Mouse (Mus musculus) left cerebral cortex, postnatal 14 days (tissue): Measurements from ENCODE around the gene Olfr1367. TPM values are rescaled to one million over a fixed set of nuclear protein-coding genes. Genes with fewer than 3 reads are reported as not detected.
"Not testable (repeated sequence)": the region's sequence is repeated elsewhere in the genome, so short reads cannot be mapped to it uniquely, and the experiment has no call there.

Experiments used
- DNase-seq, 2 experiments: peaks; one replicate each; pipeline ENCODE4 v3.0.0; 2021 to 2022; ENCODE audit warnings: low spot score in 2 of 2, mixed read lengths in 1 of 2
- intact Hi-C: fragments of 180-260 bp; cut with DNase I; formaldehyde crosslinking; loops from one replicate; pipeline ENCODE4 v1.15.1; 2025
- microRNA-seq, 2 experiments: library from miRNA; unstranded; fragments of <30 nt; microRNA quantifications; one replicate each; pipeline ENCODE4 v1.2.0; 2022
- total RNA-seq, 2 experiments: library from RNA; stranded (reverse); gene quantifications; 2 replicates each; pipeline ENCODE4 v1.2.3; 2021

The Olfr1367 gene
- total RNA-seq, 2 experiments from 2014 or later = not detected

- intact Hi-C loops = no loop called here
- DNase-seq = peak in 1 of 2 experiments; percentile 75
Measured at GRCm38 (mm10) chr13:21372700-21373099, 26.0 kb downstream of the Olfr1367 start.

- intact Hi-C loops = no loop called here
- DNase-seq = no peak
Measured at GRCm38 (mm10) chr13:21377773-21378172, 31.1 kb downstream of the Olfr1367 start.

GRCm38 (mm10) chr13:21395211-21395610, 48.5 kb downstream of the Olfr1367 start:
- DNase-seq = no peak
- intact Hi-C loops = no loop called here

- intact Hi-C loops = no loop called here
- no peak for DNase-seq
Measured at GRCm38 (mm10) chr13:21395623-21396022, 48.9 kb downstream of the Olfr1367 start.

DNA sequence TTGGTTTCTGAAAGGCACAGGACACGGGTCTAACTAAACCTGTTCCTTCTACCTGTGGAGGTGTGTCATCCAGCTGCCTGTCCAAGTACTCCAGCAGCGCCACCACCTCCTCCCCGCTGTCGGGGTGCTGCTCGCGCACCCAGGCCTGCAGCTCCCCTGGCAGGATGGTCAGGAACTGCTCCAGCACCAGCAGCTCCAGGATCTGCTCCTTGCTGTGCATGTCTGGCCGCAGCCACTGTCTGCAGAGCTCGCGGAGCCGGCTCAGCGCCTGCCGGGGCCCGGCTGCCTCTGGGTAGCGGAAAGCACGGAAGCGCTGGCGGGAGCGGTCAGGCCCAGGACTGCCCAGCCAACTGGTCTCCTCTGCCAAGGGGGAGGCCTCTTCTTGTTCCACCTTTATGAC, 49.3 kb downstream of the Olfr1367 start:
- intact Hi-C loops = not testable (repeated sequence)
- DNase-seq = peak; percentile 7 to 18

- intact Hi-C loops = no loop called here
- DNase-seq = no peak
Measured at GRCm38 (mm10) chr13:21397486-21397885, 50.8 kb downstream of the Olfr1367 start.

Small RNA genes lying within 50 kb of the gene (microRNA-seq; reads per million reads assigned to microRNA genes)
- 1.6 to 2.7 reads per million in 2 experiments for gene Mir6942

Other genes with a start within 250 kb of the Olfr1367 start
- gene Olfr1369-ps1, start 235.4 kb upstream of the Olfr1367 start, total RNA-seq = not detected
- not detected for gene Olfr263, start 217.3 kb upstream of the Olfr1367 start, total RNA-seq
- gene Olfr1368, start 201.0 kb upstream of the Olfr1367 start, total RNA-seq = not detected
- 10 to 100 TPM; 35.7 to 42.3 TPM for gene Trim27, start 167.5 kb upstream of the Olfr1367 start, total RNA-seq
- not detected for gene Gpx5, start 54.2 kb upstream of the Olfr1367 start, total RNA-seq
- gene Gpx6, start 34.8 kb upstream of the Olfr1367 start, total RNA-seq = under 1 TPM in 1 of 2 experiments, not detected in 1; 0.30 TPM
- 1 to 10 TPM; 6.9 to 7.7 TPM for gene Zscan12, start 15.9 kb downstream of the Olfr1367 start, total RNA-seq
- gene Zkscan3, start 55.8 kb downstream of the Olfr1367 start, total RNA-seq = 10 to 100 TPM; 38.3 to 40.1 TPM
- 1 to 10 TPM; 1.3 to 1.8 TPM for gene Pgbd1, start 94.1 kb downstream of the Olfr1367 start, total RNA-seq
- gene Zscan26, start 106.8 kb downstream of the Olfr1367 start, total RNA-seq = 10 to 100 TPM; 33.9 to 39.7 TPM
- 1 to 10 TPM in 1 of 2 experiments, under 1 TPM in 1; 0.76 to 1.3 TPM for gene Nkapl, start 121.6 kb downstream of the Olfr1367 start, total RNA-seq
- gene Zkscan4, start 132.0 kb downstream of the Olfr1367 start, total RNA-seq = 1 to 10 TPM; 7.2 to 7.3 TPM
- gene Gm10065, start 132.5 kb downstream of the Olfr1367 start, total RNA-seq = not detected
- 10 to 100 TPM; 18.1 to 19.7 TPM for gene AK157302, start 148.3 kb downstream of the Olfr1367 start, total RNA-seq
- 10 to 100 TPM; 59.6 to 63.4 TPM for gene Gm11273, start 154.5 kb downstream of the Olfr1367 start, total RNA-seq
- 10 to 100 TPM; 12.7 to 13.2 TPM for gene Zkscan8, start 184.2 kb downstream of the Olfr1367 start, total RNA-seq
- not detected for gene Olfr1366, start 195.9 kb downstream of the Olfr1367 start, total RNA-seq
- not detected for gene Olfr1535, start 213.0 kb downstream of the Olfr1367 start, total RNA-seq
- not detected for gene Olfr1364, start 234.8 kb downstream of the Olfr1367 start, total RNA-seq